Mouse (Mus musculus): ENCODE data around the gene Rcl1. TPM values are rescaled to one million over a fixed set of nuclear protein-coding genes. Genes with fewer than 3 reads are reported as not detected.

Rcl1 gene
- total and polyA plus RNA-seq, 3 experiments, result 63.4 to 126 (median 109) TPM

DNA sequence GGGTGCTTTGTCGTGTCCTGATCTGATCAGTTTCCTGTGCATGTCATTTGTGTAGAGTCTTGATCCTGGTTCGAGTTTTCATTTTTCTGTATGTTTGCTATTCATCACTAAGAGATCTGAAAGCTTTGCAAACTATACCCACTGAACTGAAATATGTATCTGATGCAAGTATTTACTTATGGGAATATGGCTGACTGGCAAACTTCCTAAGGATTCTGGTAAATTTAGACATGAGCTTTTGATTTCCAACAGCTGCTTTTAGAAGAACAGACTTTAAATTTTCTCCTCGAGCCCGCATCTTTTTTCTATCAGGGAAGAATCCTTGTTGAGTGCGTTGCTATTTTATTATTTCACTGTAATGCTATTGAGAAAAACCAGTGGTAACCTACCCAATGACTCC is 81.0 kb downstream of the Rcl1 start:
- no peak for DNase-seq (ENCODE audit: extremely low read depth)
- dilution Hi-C loops (cut with MboI; ENCODE audit: extremely low pct_ligation_motif_present, extremely low pct_unique_long_range_greater_than_20kb, low sequenced_read_pairs), result no loop called here
- Histone ChIP-seq H3K27me3 (replicated peaks) (no peaks in the 10 kb centered on the region), H3K4me2 (ENCODE audit: insufficient read depth, low read depth, poor library complexity, severe bottlenecking) (no peak overlapping the region), H3K36me3 (replicated peaks in 1 of 2; ENCODE audit: control insufficient read depth in 1 of 2, insufficient read depth in 1 of 2, low read length in 1 of 2) (no peaks in the 10 kb centered on the region), H3K9ac (ENCODE audit: insufficient read depth, low read depth) (no peak overlapping the region), H3K9me3 (replicated peaks; ENCODE audit: low read length) (peaks cover 5% of the 10 kb centered on the region), H3K79me2 (replicated peaks; ENCODE audit: control insufficient read depth, extremely low read depth, insufficient read depth, poor library complexity, severe bottlenecking) (no peaks in the 10 kb centered on the region), H3K4me3 (replicated peaks in 1 of 3; ENCODE audit: low read depth in 2 of 3, low read length in 2 of 3, poor library complexity in 1 of 3) (no peak overlapping the region), H3K4me1 (ENCODE audit: control insufficient read depth in 1 of 2, insufficient read depth in 2 of 2) (no peaks in the 10 kb centered on the region), H3K27ac (ENCODE audit: insufficient read depth, low read depth) (no peak overlapping the region)
- in situ Hi-C loops (cut with MboI; ENCODE audit: low pct_ligation_motif_present, low pct_unique_long_range_greater_than_20kb, low sequenced_read_pairs), result no loop called here
- no peak for TF ChIP-seq UBTF (IDR thresholded peaks at IDR 0.05; ENCODE audit: low read depth, low read length)
- no peak for TF ChIP-seq TCF12 (IDR thresholded peaks at IDR 0.05; ENCODE audit: low read depth, low read length)
- TF ChIP-seq ETS1 (conservative IDR thresholded peaks at IDR 0.05; ENCODE audit: low read depth, low read length), result no peak
- no peak for TF ChIP-seq HCFC1 (IDR thresholded peaks at IDR 0.05; ENCODE audit: low read depth, low read length)
- TF ChIP-seq JUND (conservative IDR thresholded peaks at IDR 0.05; ENCODE audit: low read depth, low read length), result no peak
- TF ChIP-seq ELF1 (IDR thresholded peaks at IDR 0.05; ENCODE audit: low read depth, low read length), result no peak
- no peak for TF ChIP-seq KAT2A (IDR thresholded peaks at IDR 0.05; ENCODE audit: insufficient replicate concordance, low read length)
- TF ChIP-seq MXI1 (IDR thresholded peaks at IDR 0.05; ENCODE audit: low read depth, low read length), result no peak
- TF ChIP-seq USF1 (IDR thresholded peaks at IDR 0.05; ENCODE audit: low read depth, low read length), result no peak
- no peak for TF ChIP-seq EP300 (IDR thresholded peaks at IDR 0.05; ENCODE audit: low read length)
- TF ChIP-seq BHLHE40 (IDR thresholded peaks at IDR 0.05; ENCODE audit: low read depth, low read length), result no peak
- no peak for TF ChIP-seq MYC (IDR thresholded peaks at IDR 0.05; ENCODE audit: low read depth, low read length)
- no peak for TF ChIP-seq GABPA (IDR thresholded peaks at IDR 0.05; ENCODE audit: insufficient replicate concordance, low read depth, low read length)
- TF ChIP-seq MAZ (IDR thresholded peaks at IDR 0.05; ENCODE audit: low read depth, low read length), result no peak
- no peak for TF ChIP-seq POLR2A (IDR thresholded peaks at IDR 0.05; ENCODE audit: low read depth, low read length)
- TF ChIP-seq SIN3A (IDR thresholded peaks at IDR 0.05; ENCODE audit: low read length), result no peak

DNA sequence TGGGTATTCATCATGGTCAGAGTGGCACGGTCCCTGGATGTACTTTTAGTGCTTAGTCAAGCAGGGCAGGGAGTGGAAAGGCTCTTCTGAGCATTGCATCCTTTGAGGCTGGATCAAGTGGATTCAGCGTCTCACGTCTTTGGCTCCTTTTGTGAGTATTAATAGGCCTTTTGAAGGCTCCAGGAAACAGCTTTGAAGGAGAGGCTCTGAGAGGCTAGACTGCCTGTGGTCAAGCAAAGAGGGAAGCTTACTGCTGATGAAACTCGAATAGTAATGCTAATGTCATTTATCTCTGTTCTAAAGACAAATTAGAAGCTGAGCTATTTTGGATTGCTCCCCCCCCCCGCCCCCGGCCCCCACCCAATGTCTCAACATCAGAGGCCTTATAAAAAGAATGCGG is 83.9 kb downstream of the Rcl1 start:
- TF ChIP-seq ZMIZ1 (IDR thresholded peaks at IDR 0.05; ENCODE audit: low read depth, low read length) (no peak), E2F4 (IDR thresholded peaks at IDR 0.05; ENCODE audit: insufficient replicate concordance, low read depth, low read length) (no peak), JUN (IDR thresholded peaks at IDR 0.05; ENCODE audit: insufficient read depth, low read depth, low read length) (no peak), MYC (IDR thresholded peaks at IDR 0.05; ENCODE audit: low read depth, low read length) (no peak), USF2 (conservative IDR thresholded peaks at IDR 0.05; ENCODE audit: low read depth, low read length) (no peak), CTCF (conservative IDR thresholded peaks at IDR 0.05 in 1 of 2, IDR thresholded peaks at IDR 0.05 in 1 of 2; ENCODE audit: low read depth in 2 of 2, low read length in 2 of 2) (no peak), RCOR1 (conservative IDR thresholded peaks at IDR 0.05; ENCODE audit: low read depth, low read length) (no peak), MEF2A (IDR thresholded peaks at IDR 0.05; ENCODE audit: borderline replicate concordance, low read depth, low read length) (no peak), MAFK (IDR thresholded peaks at IDR 0.05; ENCODE audit: insufficient replicate concordance, low read length) (no peak)
- Histone ChIP-seq H3K4me1 (ENCODE audit: control insufficient read depth in 1 of 2, insufficient read depth in 2 of 2) (peaks cover 0 to 4% of the 10 kb centered on the region in 2 experiments; a peak in 1 of 4 replicates), H3K4me2 (ENCODE audit: insufficient read depth, low read depth, poor library complexity, severe bottlenecking) (no peak overlapping the region), H3K9me3 (replicated peaks; ENCODE audit: low read length) (no peaks in the 10 kb centered on the region), H3K79me2 (replicated peaks; ENCODE audit: control insufficient read depth, extremely low read depth, insufficient read depth, poor library complexity, severe bottlenecking) (no peaks in the 10 kb centered on the region), H3K4me3 (replicated peaks in 1 of 3; ENCODE audit: low read depth in 2 of 3, low read length in 2 of 3, poor library complexity in 1 of 3) (no peak overlapping the region), H3K27me3 (replicated peaks) (no peaks in the 10 kb centered on the region), H3K27ac (ENCODE audit: insufficient read depth, low read depth) (no peak overlapping the region), H3K36me3 (replicated peaks in 1 of 2; ENCODE audit: control insufficient read depth in 1 of 2, insufficient read depth in 1 of 2, low read length in 1 of 2) (no peaks in the 10 kb centered on the region), H3K9ac (ENCODE audit: insufficient read depth, low read depth) (no peak overlapping the region)
- DNase-seq (ENCODE audit: extremely low read depth), result no peak
- in situ Hi-C loops (cut with MboI; ENCODE audit: low pct_ligation_motif_present, low pct_unique_long_range_greater_than_20kb, low sequenced_read_pairs), result no loop called here
- dilution Hi-C loops (cut with MboI; ENCODE audit: extremely low pct_ligation_motif_present, extremely low pct_unique_long_range_greater_than_20kb, low sequenced_read_pairs), result no loop called here

Data from CH12.LX (cell line).